Mouse (Mus musculus) embryo, embryonic 10 days (tissue): ENCODE data around the gene Bcar1.
A peak's percentile ranks its signal among the peaks of the same experiment; 100 is the strongest.

Experiments used
- DNase-seq: peaks from one replicate; pipeline ENCODE4 v3.0.0-alpha.2; 2015; ENCODE audit warnings: low spot score

Gene Bcar1

GRCm38 (mm10) chr8:111676237-111676636 lies 67.4 kb downstream of the Bcar1 start:
- DNase-seq = no peak

DNA sequence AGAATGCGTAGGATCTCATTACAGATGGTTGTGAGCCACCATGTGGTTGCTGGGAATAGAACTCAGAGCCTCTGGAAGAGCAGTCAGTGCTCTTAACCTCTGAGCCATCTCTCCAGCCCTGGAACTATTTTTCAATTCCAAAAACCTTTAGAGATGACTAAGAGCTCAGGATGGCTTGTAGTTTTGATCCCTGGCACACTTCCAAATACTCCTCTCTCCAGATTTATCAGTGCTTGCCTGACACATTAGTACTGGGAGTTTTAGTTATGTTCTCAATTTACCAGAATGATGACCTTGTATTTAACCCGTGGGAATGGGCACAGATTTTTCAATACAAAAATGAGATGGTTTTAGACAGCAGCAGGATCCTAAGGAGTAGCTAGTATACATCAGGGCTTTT lies 76.9 kb downstream of the Bcar1 start:
- no peak for DNase-seq

DNA sequence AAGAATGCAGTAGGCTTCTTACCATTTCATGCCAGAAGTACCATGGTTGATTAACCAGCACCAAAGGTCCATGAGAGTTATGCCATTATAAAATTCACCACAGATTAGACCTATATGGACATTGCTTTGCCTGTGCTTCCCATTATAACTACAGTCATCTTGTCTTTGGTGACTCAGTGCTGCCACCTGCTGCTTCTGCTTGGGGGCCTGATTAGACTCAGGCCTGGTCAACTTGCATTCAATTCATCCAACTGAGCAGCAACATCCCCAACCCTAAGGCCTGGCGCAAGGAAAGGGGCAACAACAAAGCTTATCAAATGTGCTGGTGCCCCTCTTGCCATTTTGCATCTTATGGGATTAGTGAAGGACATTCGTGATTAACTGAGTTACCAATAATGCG lies 81.1 kb downstream of the Bcar1 start:
- DNase-seq = peak; percentile 75
